Mouse (Mus musculus) MEL (cell line): ENCODE measurements around the gene Dpp9. TPM values are rescaled to one million over a fixed set of nuclear protein-coding genes. Genes with fewer than 3 reads are reported as not detected.

Source experiments
- DNase-seq: peaks from one replicate; pipeline ENCODE4 v3.0.0; 2011; ENCODE audit warnings: low read depth, low spot score
- H3K27ac ChIP-seq: 2 replicates; pipeline ENCODE4 v1.5.1; 2012; ENCODE audit warnings: low read depth, mild to moderate bottlenecking, control low read depth, low read length, moderate library complexity; ENCODE audit not compliant: control insufficient read depth
- H3K27me3 ChIP-seq, 2 experiments: fragments of 150-350 bp in 1 of 2; sonication (generic) in 1 of 2; 2 replicates each; pipeline ENCODE4 v1.6.1; 2012; ENCODE audit warnings: low read length in 2 of 2, mild to moderate bottlenecking in 2 of 2, improper control_type of control experiment in 1 of 2, moderate library complexity in 1 of 2; ENCODE audit not compliant: insufficient read depth in 2 of 2, control insufficient read depth in 1 of 2
- H3K36me3 ChIP-seq, 2 experiments: 2 replicates each; pipeline ENCODE4 v1.6.1; 2012 to 2014; ENCODE audit warnings: low read length in 2 of 2, improper control_type of control experiment in 1 of 2, inconsistent platforms in 1 of 2, mild to moderate bottlenecking in 1 of 2; ENCODE audit not compliant: insufficient read depth in 2 of 2, control insufficient read depth in 1 of 2
- H3K4me1 ChIP-seq, 2 experiments: fragments of 150-350 bp in 1 of 2; sonication (generic) in 1 of 2; 2 replicates each; pipeline ENCODE4 v1.6.1; 2012; ENCODE audit warnings: low read length in 2 of 2, improper control_type of control experiment in 1 of 2, mild to moderate bottlenecking in 1 of 2; ENCODE audit not compliant: insufficient read depth in 2 of 2, control insufficient read depth in 1 of 2
- H3K4me3 ChIP-seq, 2 experiments: fragments of 150-350 bp in 1 of 2; sonication (generic) in 1 of 2; 2 replicates each; pipeline ENCODE4 v1.5.1; 2012; ENCODE audit warnings: low read depth in 2 of 2, low read length in 2 of 2, mild to moderate bottlenecking in 2 of 2, moderate library complexity in 2 of 2, control low read depth in 1 of 2, improper control_type of control experiment in 1 of 2; ENCODE audit not compliant: control insufficient read depth in 1 of 2, insufficient read depth in 1 of 2
- H3K79me2 ChIP-seq: 2 replicates; pipeline ENCODE4 v1.6.1; 2012; ENCODE audit warnings: mild to moderate bottlenecking, low read length, moderate library complexity; ENCODE audit not compliant: control insufficient read depth, poor library complexity, insufficient read depth
- H3K9ac ChIP-seq: 2 replicates; pipeline ENCODE4 v1.6.1; 2012; ENCODE audit warnings: low read depth, mild to moderate bottlenecking, control low read depth, low read length, moderate library complexity; ENCODE audit not compliant: control insufficient read depth, poor library complexity, severe bottlenecking
- H3K9me3 ChIP-seq: fragments of 150-350 bp; sonication (generic); replicated peaks from 2 replicates; pipeline ENCODE4 v1.6.1; 2012; ENCODE audit warnings: mild to moderate bottlenecking, low read length, improper control_type of control experiment, moderate library complexity; ENCODE audit not compliant: insufficient read depth
- BHLHE40 ChIP-seq: IDR thresholded peaks from 2 replicates; pipeline ENCODE4 v1.6.1; 2012; ENCODE audit warnings: low read depth, mild to moderate bottlenecking, inconsistent platforms, low read length, improper control_type of control experiment, borderline replicate concordance
- CHD1 ChIP-seq: IDR thresholded peaks from 2 replicates; pipeline ENCODE4 v1.6.1; 2012; ENCODE audit warnings: low read depth, mild to moderate bottlenecking, inconsistent platforms, low read length, improper control_type of control experiment
- CHD2 ChIP-seq: IDR thresholded peaks from 2 replicates; pipeline ENCODE4 v1.6.1; 2011; ENCODE audit warnings: low read length, improper control_type of control experiment
- CTCF ChIP-seq, 3 experiments: IDR thresholded peaks in 2 of 3; conservative IDR thresholded peaks in 1 of 3; 2 replicates each; pipeline ENCODE4 v1.5.1; 2011 to 2012; ENCODE audit warnings: low read length in 3 of 3, low read depth in 2 of 3, mild to moderate bottlenecking in 2 of 3, improper control_type of control experiment in 1 of 3, inconsistent platforms in 1 of 3, mixed read lengths in 1 of 3, moderate library complexity in 1 of 3; ENCODE audit not compliant: control insufficient read depth in 1 of 3, insufficient read depth in 1 of 3, poor library complexity in 1 of 3, severe bottlenecking in 1 of 3
- ELF1 ChIP-seq: IDR thresholded peaks from 2 replicates; pipeline ENCODE4 v1.6.1; 2014; ENCODE audit warnings: low read depth, mild to moderate bottlenecking, inconsistent platforms, low read length, improper control_type of control experiment, moderate library complexity
- EP300 ChIP-seq, 2 experiments: IDR thresholded peaks; 2 replicates each; pipeline ENCODE4 v1.6.1; 2011; ENCODE audit warnings: improper control_type of control experiment in 2 of 2, low read length in 2 of 2, low read depth in 1 of 2, mild to moderate bottlenecking in 1 of 2
- ETS1 ChIP-seq: IDR thresholded peaks from 2 replicates; pipeline ENCODE4 v1.6.1; 2012; ENCODE audit warnings: low read depth, mild to moderate bottlenecking, inconsistent platforms, low read length, improper control_type of control experiment, moderate library complexity
- GABPA ChIP-seq: IDR thresholded peaks from 2 replicates; pipeline ENCODE4 v1.6.1; 2012; ENCODE audit warnings: low read depth, mild to moderate bottlenecking, inconsistent platforms, low read length, improper control_type of control experiment, moderate library complexity
- GATA1 ChIP-seq: IDR thresholded peaks from 2 replicates; pipeline ENCODE4 v1.6.1; 2011; ENCODE audit warnings: low read depth, low read length, improper control_type of control experiment
- HCFC1 ChIP-seq: IDR thresholded peaks from 2 replicates; pipeline ENCODE4 v1.6.1; 2012; ENCODE audit warnings: low read depth, mild to moderate bottlenecking, inconsistent platforms, low read length, improper control_type of control experiment, moderate library complexity
- JUND ChIP-seq: IDR thresholded peaks from 2 replicates; pipeline ENCODE4 v1.6.1; 2011; ENCODE audit warnings: low read depth, mild to moderate bottlenecking, improper control_type of control experiment, low read length
- KAT2A ChIP-seq: conservative IDR thresholded peaks from 2 replicates; pipeline ENCODE4 v1.6.1; 2012; ENCODE audit warnings: low read depth, low read length, improper control_type of control experiment, inconsistent platforms
- MAFK ChIP-seq: IDR thresholded peaks from 2 replicates; pipeline ENCODE4 v1.6.1; 2011; ENCODE audit warnings: low read depth, mild to moderate bottlenecking, low read length, improper control_type of control experiment, borderline replicate concordance
- MAX ChIP-seq: IDR thresholded peaks from 2 replicates; pipeline ENCODE4 v1.6.1; 2011; ENCODE audit warnings: low read length, improper control_type of control experiment
- MAZ ChIP-seq: IDR thresholded peaks from 2 replicates; pipeline ENCODE4 v1.6.1; 2012; ENCODE audit warnings: low read depth, mild to moderate bottlenecking, inconsistent platforms, low read length, improper control_type of control experiment
- MEF2A ChIP-seq: IDR thresholded peaks from 2 replicates; pipeline ENCODE4 v1.6.1; 2014; ENCODE audit warnings: low read depth, mild to moderate bottlenecking, inconsistent platforms, low read length, improper control_type of control experiment; ENCODE audit not compliant: poor library complexity, insufficient replicate concordance, severe bottlenecking; ENCODE audit errors: extremely low read depth
- MXI1 ChIP-seq: IDR thresholded peaks from 2 replicates; pipeline ENCODE4 v1.6.1; 2011; ENCODE audit warnings: mild to moderate bottlenecking, low read depth, low read length, improper control_type of control experiment
- MYB ChIP-seq: IDR thresholded peaks from 2 replicates; pipeline ENCODE4 v1.6.1; 2011; ENCODE audit warnings: mild to moderate bottlenecking, low read depth, low read length, improper control_type of control experiment
- NELFE ChIP-seq: IDR thresholded peaks from 2 replicates; pipeline ENCODE4 v1.6.1; 2011; ENCODE audit warnings: low read depth, low read length, improper control_type of control experiment
- NRF1 ChIP-seq: IDR thresholded peaks from 2 replicates; pipeline ENCODE4 v1.6.1; 2014; ENCODE audit warnings: low read depth, mild to moderate bottlenecking, inconsistent platforms, low read length, improper control_type of control experiment, moderate library complexity; ENCODE audit not compliant: poor library complexity, insufficient read depth, severe bottlenecking
- POLR2A ChIP-seq, 2 experiments: IDR thresholded peaks; 2 replicates each; pipeline ENCODE4 v1.6.1; 2011 to 2012; ENCODE audit warnings: low read length in 2 of 2, mild to moderate bottlenecking in 2 of 2, control low read depth in 1 of 2, improper control_type of control experiment in 1 of 2, low read depth in 1 of 2, moderate library complexity in 1 of 2; ENCODE audit not compliant: control insufficient read depth in 1 of 2, insufficient read depth in 1 of 2, poor library complexity in 1 of 2
- POLR2AphosphoS2 ChIP-seq: IDR thresholded peaks from 2 replicates; pipeline ENCODE4 v1.6.1; 2011; ENCODE audit warnings: low read length, improper control_type of control experiment
- POLR2AphosphoS5 ChIP-seq: IDR thresholded peaks from 2 replicates; pipeline ENCODE4 v1.6.1; 2012; ENCODE audit warnings: low read depth, borderline replicate concordance, mild to moderate bottlenecking, inconsistent platforms, low read length, moderate library complexity, mixed read lengths
- RAD21 ChIP-seq: IDR thresholded peaks from 2 replicates; pipeline ENCODE4 v1.6.1; 2011; ENCODE audit warnings: mild to moderate bottlenecking, low read depth, low read length, improper control_type of control experiment
- RCOR1 ChIP-seq: IDR thresholded peaks from 2 replicates; pipeline ENCODE4 v1.6.1; 2012; ENCODE audit warnings: low read depth, mild to moderate bottlenecking, inconsistent platforms, low read length, improper control_type of control experiment
- SIN3A ChIP-seq: IDR thresholded peaks from 2 replicates; pipeline ENCODE4 v1.6.1; 2012; ENCODE audit warnings: low read length, improper control_type of control experiment, inconsistent platforms
- SMC3 ChIP-seq: IDR thresholded peaks from 2 replicates; pipeline ENCODE4 v1.6.1; 2011; ENCODE audit warnings: low read depth, low read length, improper control_type of control experiment
- TAL1 ChIP-seq: IDR thresholded peaks from 2 replicates; pipeline ENCODE4 v1.6.1; 2012; ENCODE audit warnings: mild to moderate bottlenecking, inconsistent platforms, low read length, moderate library complexity, mixed read lengths
- TBP ChIP-seq: IDR thresholded peaks from 2 replicates; pipeline ENCODE4 v1.8.0; 2011; ENCODE audit warnings: low read depth, low read length, improper control_type of control experiment
- TCF12 ChIP-seq: IDR thresholded peaks from 2 replicates; pipeline ENCODE4 v1.6.1; 2014; ENCODE audit warnings: low read depth, mild to moderate bottlenecking, inconsistent platforms, low read length, improper control_type of control experiment, moderate library complexity
- UBTF ChIP-seq: IDR thresholded peaks from 2 replicates; pipeline ENCODE4 v1.6.1; 2012; ENCODE audit warnings: low read depth, mild to moderate bottlenecking, inconsistent platforms, low read length, improper control_type of control experiment, moderate library complexity, borderline replicate concordance; ENCODE audit not compliant: insufficient read depth
- USF1 ChIP-seq: IDR thresholded peaks from 2 replicates; pipeline ENCODE4 v1.6.1; 2014; ENCODE audit warnings: low read depth, mild to moderate bottlenecking, inconsistent platforms, low read length, improper control_type of control experiment, moderate library complexity
- USF2 ChIP-seq, 2 experiments: IDR thresholded peaks; 2 replicates each; pipeline ENCODE4 v1.6.1; 2011 to 2012; ENCODE audit warnings: improper control_type of control experiment in 2 of 2, low read length in 2 of 2, borderline replicate concordance in 1 of 2, inconsistent platforms in 1 of 2, low read depth in 1 of 2, mild to moderate bottlenecking in 1 of 2; ENCODE audit not compliant: insufficient read depth in 1 of 2
- ZC3H11A ChIP-seq: IDR thresholded peaks from 2 replicates; pipeline ENCODE4 v1.6.1; 2012; ENCODE audit warnings: low read depth, mild to moderate bottlenecking, inconsistent platforms, low read length, improper control_type of control experiment
- ZKSCAN1 ChIP-seq: IDR thresholded peaks from 2 replicates; pipeline ENCODE4 v1.6.1; 2012; ENCODE audit warnings: low read depth, mild to moderate bottlenecking, inconsistent platforms, low read length, improper control_type of control experiment, moderate library complexity
- ZMIZ1 ChIP-seq: IDR thresholded peaks from 2 replicates; pipeline ENCODE4 v1.6.1; 2012; ENCODE audit warnings: low read depth, mild to moderate bottlenecking, inconsistent platforms, low read length, improper control_type of control experiment, moderate library complexity
- ZNF384 ChIP-seq: IDR thresholded peaks from 2 replicates; pipeline ENCODE4 v1.6.1; 2012; ENCODE audit warnings: low read depth, mild to moderate bottlenecking, inconsistent platforms, low read length, improper control_type of control experiment
- polyA plus RNA-seq, 2 experiments: library from polyadenylated mRNA; stranded (reverse) in 1 of 2; unstranded in 1 of 2; fragments of >175 nt in 1 of 2; fragments of >200 nt in 1 of 2; gene quantifications; 2 replicates each; pipeline versions ENCODE4 v1.2.1 to v1.2.4; 2012; ENCODE audit warnings: low replicate concordance in 2 of 2, low read depth in 1 of 2; ENCODE audit not compliant: insufficient read length in 2 of 2, insufficient read depth in 1 of 2, missing spikeins in 1 of 2
- total RNA-seq: library from RNA; depleted of rRNA; stranded (reverse); fragments of 300-350 nt; gene quantifications from 2 replicates; pipeline ENCODE4 v1.2.3, GENCODE M21; 2012

Dpp9 gene
- total and polyA plus RNA-seq, 3 experiments, result 36.3 to 67.2 TPM; not detected in 1

DNA sequence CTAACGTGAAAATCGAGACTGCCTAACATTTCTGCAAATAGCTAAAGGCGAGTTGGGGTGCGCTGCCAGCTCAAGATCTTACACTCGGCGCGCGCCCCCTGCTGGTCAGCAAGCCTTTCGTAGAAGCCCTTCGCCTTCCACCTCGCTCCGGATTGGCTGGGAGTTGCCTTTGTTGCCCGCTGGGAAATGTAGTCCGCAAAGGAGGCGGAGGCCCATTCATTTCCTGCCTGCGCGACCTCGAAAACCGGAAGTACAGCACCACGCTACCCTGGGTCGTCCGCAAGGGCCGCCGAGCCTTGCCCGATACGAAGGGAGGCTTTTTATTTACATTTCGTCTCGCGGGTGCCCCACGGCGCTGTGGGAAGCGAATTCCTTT, 37.1 kb upstream of the Dpp9 start:
- peaks cover 0 to 28% of the 10 kb centered on the region in 2 experiments; a peak in 3 of 4 replicates for H3K36me3 ChIP-seq
- H3K4me3 ChIP-seq, result peak overlapping the region; percentile 57 to 67
- no peaks in the 10 kb centered on the region for H3K27me3 ChIP-seq
- H3K79me2 ChIP-seq, result peaks cover 39% of the 10 kb centered on the region
- peaks cover 0 to 38% of the 10 kb centered on the region in 2 experiments; a peak in 2 of 4 replicates for H3K4me1 ChIP-seq
- H3K9ac ChIP-seq, result peak overlapping the region; percentile 86
- H3K27ac ChIP-seq, result peak overlapping the region; percentile 95
- DNase-seq, result peak; percentile 99
- no peaks in the 10 kb centered on the region for H3K9me3 ChIP-seq
- TF ChIP-seq MEF2A, result no peak
- peak; percentile 75; the same call in 1 of the 2 replicates for TF ChIP-seq CHD1
- TF ChIP-seq MYB, result no peak
- peak; percentile 24; the same call in 1 of the 2 replicates for TF ChIP-seq TCF12
- peak; percentile 54 to 96 (median 96) for TF ChIP-seq CTCF (IDR thresholded peaks at IDR 0.05 in 2 of 3, conservative IDR thresholded peaks at IDR 0.05 in 1 of 3; ENCODE audit: control insufficient read depth in 1 of 3, insufficient read depth in 1 of 3, low read depth in 2 of 3, low read length in 3 of 3, poor library complexity in 1 of 3, severe bottlenecking in 1 of 3)
- TF ChIP-seq MAZ, result 0 out of 2 replicates have a peak, but pooled peaks have one; percentile 12
- TF ChIP-seq TBP, result no peak; the same call in 1 of the 2 replicates
- TF ChIP-seq ELF1, result peak; percentile 96
- TF ChIP-seq POLR2A (IDR thresholded peaks at IDR 0.05; ENCODE audit: control insufficient read depth in 1 of 2, insufficient read depth in 1 of 2, low read depth in 1 of 2, low read length in 2 of 2, poor library complexity in 1 of 2), result peak; percentile 79 to 84; a peak in 3 of 4 replicates
- TF ChIP-seq RAD21, result peak; percentile 63
- peak; percentile 35; the same call in 1 of the 2 replicates for TF ChIP-seq NRF1
- TF ChIP-seq MAX, result no peak; the same call in 1 of the 2 replicates
- peak; percentile 58 for TF ChIP-seq ZC3H11A
- no peak for TF ChIP-seq MAFK
- peak; percentile 65 for TF ChIP-seq SMC3
- TF ChIP-seq UBTF, result no peak
- 0 out of 2 replicates have a peak, but pooled peaks have one; percentile 12 for TF ChIP-seq ETS1
- TF ChIP-seq USF2 (IDR thresholded peaks at IDR 0.05; ENCODE audit: borderline replicate concordance in 1 of 2, insufficient read depth in 1 of 2, low read depth in 1 of 2, low read length in 2 of 2), result no peak
- TF ChIP-seq KAT2A, result peak; percentile 90
- TF ChIP-seq MXI1, result no peak; the same call in 1 of the 2 replicates
- no peak for TF ChIP-seq ZMIZ1
- no peak for TF ChIP-seq GABPA
- TF ChIP-seq ZNF384, result no peak; the same call in 1 of the 2 replicates
- peak; percentile 73 for TF ChIP-seq NELFE
- TF ChIP-seq EP300 (IDR thresholded peaks at IDR 0.05; ENCODE audit: low read depth in 1 of 2, low read length in 2 of 2), result 0 out of 4 replicates have a peak, but pooled peaks of 1 of the 2 experiments have one; percentile 1
- no peak for TF ChIP-seq TAL1
- TF ChIP-seq CHD2, result no peak
- no peak for TF ChIP-seq RCOR1
- TF ChIP-seq JUND, result no peak
- no peak for TF ChIP-seq ZKSCAN1
- peak; percentile 94 for TF ChIP-seq HCFC1
- no peak for TF ChIP-seq POLR2AphosphoS2
- no peak for TF ChIP-seq POLR2AphosphoS5
- TF ChIP-seq SIN3A, result peak; percentile 60; the same call in 1 of the 2 replicates
- no peak for TF ChIP-seq USF1
- TF ChIP-seq GATA1, result no peak
- TF ChIP-seq BHLHE40, result no peak; the same call in 1 of the 2 replicates
